Mouse (Mus musculus) intestine, embryonic 15.5 days (tissue): Measurements from ENCODE around the gene B4galt3. TPM values are rescaled to one million over a fixed set of nuclear protein-coding genes. Genes with fewer than 3 reads are reported as not detected.

Experiments
- ATAC-seq: fragments of 200-750 bp; cut with Nextera tagmentation; 2 replicates; pipeline ENCODE4 v1.8.0; 2017; ENCODE audit warnings: moderate TSS enrichment, moderate library complexity
- H3K27ac ChIP-seq: fragments of 300-500 bp; sonication (generic); 2 replicates; pipeline ENCODE4 v1.5.1; 2015; ENCODE audit warnings: mild to moderate bottlenecking, inconsistent platforms
- H3K27me3 ChIP-seq: fragments of 300-500 bp; sonication (generic); replicated peaks from 2 replicates; pipeline ENCODE4 v1.6.1; 2015; ENCODE audit warnings: inconsistent platforms
- H3K36me3 ChIP-seq: fragments of 300-500 bp; sonication (generic); 2 replicates; pipeline ENCODE4 v1.6.1; 2015; ENCODE audit warnings: inconsistent platforms
- H3K4me1 ChIP-seq: fragments of 300-500 bp; sonication (generic); replicated peaks from 2 replicates; pipeline ENCODE4 v1.6.1; 2015; ENCODE audit warnings: inconsistent platforms
- H3K4me2 ChIP-seq: fragments of 300-500 bp; sonication (generic); replicated peaks from 2 replicates; pipeline ENCODE4 v1.6.1; 2015; ENCODE audit warnings: mild to moderate bottlenecking, inconsistent platforms
- H3K4me3 ChIP-seq: fragments of 300-500 bp; sonication (generic); replicated peaks from 2 replicates; pipeline ENCODE4 v1.5.1; 2015; ENCODE audit warnings: inconsistent platforms
- H3K9ac ChIP-seq: fragments of 300-500 bp; sonication (generic); 2 replicates; pipeline ENCODE4 v1.6.1; 2015; ENCODE audit warnings: inconsistent platforms
- H3K9me3 ChIP-seq: fragments of 300-500 bp; sonication (generic); 2 replicates; pipeline ENCODE4 v1.6.1; 2016; ENCODE audit warnings: inconsistent platforms
- WGBS: fragments of 180-500 bp; shearing (Covaris S2); methylation state at CpG from one replicate; pipeline ENCODE4 v1.1.7; 2015; 5-methylcytosine and 5-hydroxymethylcytosine counted together
- polyA plus RNA-seq: library from polyadenylated mRNA; unstranded; fragments of >200 nt; fragmentation: Nextera tagmentation; extraction: Ambion mirVana; gene quantifications from 2 replicates; pipeline ENCODE4 v1.2.1, GENCODE M21; 2015

B4galt3 gene
- polyA plus RNA-seq, 1 experiment from 2014 or later = 54.5 TPM

DNA sequence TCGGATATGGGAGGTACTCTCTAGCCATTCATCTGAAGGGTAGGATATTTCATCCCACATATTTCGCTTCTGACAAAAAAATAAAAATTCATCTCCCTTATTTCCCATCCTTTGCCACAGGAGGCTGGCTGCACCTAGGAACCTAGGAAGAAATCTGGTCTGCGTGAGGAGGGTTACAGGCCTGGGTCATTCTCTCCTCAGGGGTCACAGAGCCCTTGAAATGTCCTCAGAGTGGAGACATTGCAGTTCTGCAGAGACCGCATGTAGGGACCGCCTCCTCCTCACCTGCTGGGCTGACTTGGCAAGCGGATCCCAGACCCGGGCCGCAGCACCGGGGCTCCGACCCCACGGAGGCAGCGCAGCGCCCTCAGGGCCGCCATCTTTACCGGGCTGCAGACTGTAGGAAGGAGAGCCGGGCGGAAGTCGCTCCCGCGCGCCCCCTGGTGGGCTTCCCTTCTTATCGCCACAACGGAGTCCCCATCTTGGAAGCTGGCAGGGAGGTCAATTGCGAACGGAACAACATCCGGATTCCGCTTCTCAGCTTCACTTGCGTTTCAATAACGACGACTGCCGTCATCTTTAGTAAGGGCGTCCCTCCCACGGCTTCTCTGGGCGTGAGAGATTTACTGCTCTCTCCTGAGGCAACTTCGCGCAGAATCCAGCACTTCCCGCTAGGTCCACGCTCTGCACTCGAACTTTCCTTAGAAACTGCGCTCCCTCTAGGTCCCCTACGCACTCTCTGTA lies 23.2 kb upstream of the B4galt3 start:
- peaks cover 10% of the 10 kb centered on the region; the same call in 1 of the 2 replicates for H3K36me3 ChIP-seq
- peak overlapping the region; percentile 86 for H3K27ac ChIP-seq
- H3K4me3 ChIP-seq = peak overlapping the region; percentile 65
- peak; percentile 94 for ATAC-seq
- peak overlapping the region; percentile 71 for H3K4me2 ChIP-seq
- WGBS = under 1% methylated on average over 41 of the region's 41 CpGs
- H3K9me3 ChIP-seq = no peaks in the 10 kb centered on the region
- H3K4me1 ChIP-seq = peaks cover 40% of the 10 kb centered on the region
- H3K9ac ChIP-seq = peak overlapping the region; percentile 80
- 0 out of 2 replicates have a peak, but pooled peaks cover 4% of the 10 kb centered on the region for H3K27me3 ChIP-seq

DNA sequence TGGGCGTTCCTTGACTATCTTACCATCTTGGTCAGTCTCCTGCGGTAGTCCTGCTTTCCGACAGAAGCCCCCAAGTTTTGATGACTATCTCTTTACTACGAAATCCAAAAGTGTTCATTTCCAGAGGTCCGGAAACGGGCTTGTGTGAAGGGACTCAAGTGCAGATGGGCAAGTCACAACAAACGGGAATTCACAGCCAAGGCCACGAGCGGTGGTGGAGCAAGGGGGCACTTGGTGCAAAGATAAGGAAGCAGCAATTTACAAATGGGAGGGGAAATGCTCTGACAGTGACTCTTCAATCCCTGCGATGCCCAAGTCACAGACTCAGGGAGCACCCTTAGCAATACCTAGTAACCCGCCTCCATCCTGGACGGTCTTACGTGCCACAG lies 22.7 kb upstream of the B4galt3 start:
- Histone ChIP-seq H3K27me3 (0 out of 2 replicates have a peak, but pooled peaks cover 4% of the 10 kb centered on the region), H3K9me3 (no peaks in the 10 kb centered on the region), H3K4me1 (peaks cover 45% of the 10 kb centered on the region), H3K9ac (peak overlapping the region; percentile 24), H3K27ac (peak overlapping the region; percentile 86), H3K4me2 (peak overlapping the region; percentile 64), H3K4me3 (peak overlapping the region; percentile 65), H3K36me3 (peaks cover 10% of the 10 kb centered on the region; the same call in 1 of the 2 replicates)
- peak; percentile 22 for ATAC-seq
- WGBS = 9% methylated on average over 13 of the region's 13 CpGs

DNA sequence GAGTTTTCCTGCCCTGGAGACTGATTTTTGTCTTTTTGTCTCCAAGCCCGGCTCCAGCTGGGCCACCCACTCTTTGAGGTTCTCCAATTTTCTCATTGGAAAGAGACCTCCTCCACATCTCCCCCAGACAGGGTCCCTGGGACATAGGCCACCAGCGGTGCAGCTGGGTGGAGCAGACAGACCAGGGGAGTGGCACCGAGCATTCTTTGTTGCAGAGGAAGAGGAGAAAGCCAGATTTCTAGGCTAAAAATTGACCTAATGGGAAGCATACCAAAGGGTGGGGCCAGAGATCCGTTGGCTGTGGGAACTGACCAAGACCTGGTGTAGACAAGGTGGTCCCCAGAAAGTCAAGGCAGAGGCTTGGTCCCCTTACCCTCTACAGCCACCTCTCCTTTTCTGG lies 22.2 kb upstream of the B4galt3 start:
- Histone ChIP-seq H3K27me3 (0 out of 2 replicates have a peak, but pooled peaks cover 4% of the 10 kb centered on the region), H3K4me3 (peak overlapping the region; percentile 65; the same call in 1 of the 2 replicates), H3K36me3 (0 out of 2 replicates have a peak, but pooled peaks cover 6% of the 10 kb centered on the region), H3K9me3 (no peaks in the 10 kb centered on the region), H3K9ac (peak overlapping the region; percentile 15; the same call in 1 of the 2 replicates), H3K4me1 (peaks cover 49% of the 10 kb centered on the region), H3K27ac (peak overlapping the region; percentile 86), H3K4me2 (peak overlapping the region; percentile 64)
- ATAC-seq = no peak
- WGBS = 21% methylated on average over 4 of the region's 4 CpGs

GRCm38 (mm10) chr1:171248386-171249226 lies 21.5 kb upstream of the B4galt3 start:
- WGBS = 52% methylated on average over 3 of the region's 3 CpGs
- Histone ChIP-seq H3K4me2 (no peak overlapping the region; the same call in none of the 2 replicates), H3K4me1 (peaks cover 50% of the 10 kb centered on the region), H3K36me3 (0 out of 2 replicates have a peak, but pooled peaks cover 2% of the 10 kb centered on the region), H3K4me3 (no peak overlapping the region), H3K27me3 (0 out of 2 replicates have a peak, but pooled peaks cover 4% of the 10 kb centered on the region), H3K27ac (peak overlapping the region; percentile 86), H3K9me3 (no peaks in the 10 kb centered on the region), H3K9ac (no peak overlapping the region)
- ATAC-seq = no peak

GRCm38 (mm10) chr1:171249913-171250600 lies 20.1 kb upstream of the B4galt3 start, which contains the start of gene Adamts4:
Gene Adamts4, plus strand, starts transcription at chr1:171250421.
- Histone ChIP-seq H3K4me2 (peak within 1 kb of the TSS; percentile 64), H3K27me3 (0 out of 2 replicates have a peak, but pooled peaks cover 4% of the 10 kb centered on the region), H3K27ac (peak within 1 kb of the TSS; percentile 83), H3K4me3 (peak within 1 kb of the TSS; percentile 35), H3K9ac (peak within 1 kb of the TSS; percentile 39), H3K36me3 (0 out of 2 replicates have a peak, but pooled peaks cover 3% of the 10 kb centered on the region), H3K4me1 (peaks cover 50% of the 10 kb centered on the region), H3K9me3 (no peaks in the 10 kb centered on the region)
- no peak for ATAC-seq
- WGBS = 18% methylated on average over 5 of the region's 5 CpGs

GRCm38 (mm10) chr1:171250680-171251593 lies 19.2 kb upstream of the B4galt3 start, which contains the start of gene Ndufs2:
Gene Ndufs2, minus strand, starts transcription at chr1:171251388.
- H3K9me3 ChIP-seq = no peaks in the 10 kb centered on the region
- peak within 1 kb of the TSS; percentile 83 for H3K27ac ChIP-seq
- H3K4me3 ChIP-seq = peak within 1 kb of the TSS; percentile 35
- H3K4me2 ChIP-seq = peak within 1 kb of the TSS; percentile 64
- ATAC-seq = no peak
- H3K4me1 ChIP-seq = peaks cover 46% of the 10 kb centered on the region
- H3K27me3 ChIP-seq = 0 out of 2 replicates have a peak, but pooled peaks cover 4% of the 10 kb centered on the region
- peak within 1 kb of the TSS; percentile 39 for H3K9ac ChIP-seq
- 32% methylated on average over 26 of the region's 26 CpGs for WGBS
- H3K36me3 ChIP-seq = 0 out of 2 replicates have a peak, but pooled peaks cover 3% of the 10 kb centered on the region

- Histone ChIP-seq H3K27ac (peak overlapping the region; percentile 83), H3K27me3 (0 out of 2 replicates have a peak, but pooled peaks cover 4% of the 10 kb centered on the region), H3K36me3 (0 out of 2 replicates have a peak, but pooled peaks cover 3% of the 10 kb centered on the region), H3K9ac (peak overlapping the region; percentile 39), H3K4me2 (peak overlapping the region; percentile 64), H3K9me3 (no peaks in the 10 kb centered on the region), H3K4me1 (peaks cover 41% of the 10 kb centered on the region), H3K4me3 (peak overlapping the region; percentile 35)
- 16% methylated on average over 13 of the region's 13 CpGs for WGBS
- peak; percentile 11; the same call in 1 of the 2 replicates for ATAC-seq
Observed at GRCm38 (mm10) chr1:171251594-171252324, 18.4 kb upstream of the B4galt3 start.

DNA sequence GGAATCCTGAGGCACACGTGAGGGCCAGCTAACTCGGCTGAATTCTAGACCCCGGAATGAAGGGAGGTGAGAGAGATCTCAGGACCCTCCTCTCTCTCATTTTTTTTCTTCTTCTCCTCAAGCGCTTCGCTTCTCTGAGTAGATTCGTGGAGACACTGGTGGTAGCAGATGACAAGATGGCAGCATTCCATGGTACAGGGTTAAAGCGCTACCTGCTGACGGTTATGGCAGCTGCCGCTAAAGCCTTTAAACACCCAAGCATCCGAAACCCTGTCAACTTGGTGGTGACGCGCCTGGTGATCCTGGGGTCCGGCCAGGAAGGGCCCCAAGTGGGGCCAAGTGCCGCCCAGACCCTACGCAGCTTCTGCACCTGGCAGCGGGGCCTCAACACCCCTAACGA lies 17.7 kb upstream of the B4galt3 start:
- Histone ChIP-seq H3K4me1 (peaks cover 40% of the 10 kb centered on the region), H3K4me3 (peak overlapping the region; percentile 35; the same call in 1 of the 2 replicates), H3K36me3 (0 out of 2 replicates have a peak, but pooled peaks cover 3% of the 10 kb centered on the region), H3K27me3 (0 out of 2 replicates have a peak, but pooled peaks cover 4% of the 10 kb centered on the region), H3K9ac (peak overlapping the region; percentile 39), H3K9me3 (no peaks in the 10 kb centered on the region), H3K4me2 (peak overlapping the region; percentile 64), H3K27ac (peak overlapping the region; percentile 83)
- 58% methylated on average over 17 of the region's 17 CpGs for WGBS
- no peak for ATAC-seq

GRCm38 (mm10) chr1:171256095-171256818 lies 13.9 kb upstream of the B4galt3 start:
- Histone ChIP-seq H3K27ac (no peak overlapping the region), H3K4me1 (peaks cover 15% of the 10 kb centered on the region), H3K27me3 (no peaks in the 10 kb centered on the region), H3K36me3 (peaks cover 8% of the 10 kb centered on the region; the same call in 1 of the 2 replicates), H3K9ac (no peak overlapping the region), H3K4me2 (no peak overlapping the region), H3K9me3 (no peaks in the 10 kb centered on the region), H3K4me3 (no peak overlapping the region)
- no peak for ATAC-seq
- 89% methylated on average over 24 of the region's 24 CpGs for WGBS
